Mouse (Mus musculus) heart, postnatal 0 days (tissue): Measurements from ENCODE around the gene Dpp6.

Source experiments
- CTCF ChIP-seq: IDR thresholded peaks from 2 replicates; pipeline ENCODE4 v1.5.1; 2016; ENCODE audit warnings: antibody characterized with exemption, control low read depth, low read depth
- EP300 ChIP-seq: IDR thresholded peaks from 2 replicates; pipeline ENCODE4 v1.6.1; 2016; ENCODE audit warnings: antibody characterized with exemption, low read depth

DNA sequence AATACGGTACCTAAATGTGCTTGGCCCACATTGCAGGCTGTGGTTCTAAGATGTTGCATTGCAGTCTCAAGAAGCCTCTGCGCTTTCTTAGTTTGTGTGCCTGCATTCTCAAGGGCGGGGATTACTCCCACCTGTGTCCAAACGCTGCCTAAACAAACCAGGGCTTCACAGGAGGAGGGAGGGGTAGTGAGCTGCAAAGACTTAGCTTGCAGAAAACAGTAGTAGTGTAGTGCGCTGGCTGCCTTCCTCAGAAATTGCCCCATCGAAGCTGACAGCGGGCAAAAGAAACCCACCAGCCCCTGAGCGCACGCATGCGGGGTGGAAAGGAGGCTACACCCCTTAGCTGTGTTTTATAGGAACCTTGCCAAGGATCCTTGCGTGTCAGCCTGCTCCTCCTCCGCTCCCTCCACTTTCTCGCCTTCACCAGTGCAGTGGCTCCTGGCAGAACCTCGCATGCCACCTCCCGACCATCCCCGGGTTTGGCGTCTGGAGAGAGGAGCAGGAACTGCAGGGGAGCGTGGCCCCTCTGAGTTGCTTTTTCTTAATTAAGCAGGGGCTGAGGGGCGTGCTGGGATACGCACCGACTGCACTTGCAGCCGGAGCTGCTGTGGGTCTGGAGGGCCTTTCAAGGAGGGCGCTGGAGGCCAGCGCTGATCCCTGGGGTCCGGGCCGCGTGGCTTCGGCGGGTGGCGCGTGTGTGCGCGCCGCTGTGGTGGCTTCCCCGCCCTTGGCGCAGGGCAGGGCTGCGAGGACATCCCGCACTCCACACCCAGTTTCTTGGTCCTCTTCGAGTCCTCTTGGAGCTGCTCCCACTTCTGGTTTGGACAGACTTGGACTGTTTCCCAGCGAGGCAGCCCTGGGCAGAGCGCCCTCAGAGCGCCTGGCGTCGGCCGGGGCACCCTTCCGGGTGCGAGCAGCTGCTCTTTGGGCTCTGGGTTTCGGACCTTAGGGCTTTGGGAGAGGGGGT is at the start of gene Dpp6:
- TF ChIP-seq CTCF (no peak), EP300 (no peak)
